Mouse (Mus musculus) G1E (cell line): ENCODE data around the gene Maml3. TPM values are rescaled to one million over a fixed set of nuclear protein-coding genes. Genes with fewer than 3 reads are reported as not detected.

ENCODE experiments used
- ATAC-seq: 2 replicates; pipeline ENCODE4 v1.8.0; 2016; ENCODE audit warnings: mild to moderate bottlenecking; ENCODE audit not compliant: insufficient number of reproducible peaks, poor library complexity, low FRiP score, severe bottlenecking; ENCODE audit errors: extremely low read depth
- DNase-seq: peaks from one replicate; pipeline ENCODE4 v3.0.0; 2012; ENCODE audit warnings: low spot score
- H3K27me3 ChIP-seq: 2 replicates; pipeline ENCODE4 v1.6.1; 2012; ENCODE audit warnings: mild to moderate bottlenecking, low read length, inconsistent platforms; ENCODE audit not compliant: insufficient read depth
- H3K36me3 ChIP-seq: replicated peaks from 2 replicates; pipeline ENCODE3; 2012; ENCODE audit warnings: mild to moderate bottlenecking, inconsistent platforms
- H3K4me1 ChIP-seq: 2 replicates; pipeline ENCODE4 v1.6.1; 2012; ENCODE audit warnings: low read depth, low read length, inconsistent platforms, mixed read lengths; ENCODE audit not compliant: insufficient read depth
- H3K4me3 ChIP-seq: 2 replicates; pipeline ENCODE4 v1.5.1; 2012; ENCODE audit warnings: low read depth, mild to moderate bottlenecking, inconsistent platforms, low read length, moderate library complexity, mixed read lengths
- H3K9me3 ChIP-seq: replicated peaks from 2 replicates; pipeline ENCODE4 v1.6.1; 2012; ENCODE audit warnings: inconsistent platforms
- CTCF ChIP-seq: IDR thresholded peaks from 2 replicates; pipeline ENCODE4 v1.5.1; 2012; ENCODE audit warnings: low read depth, low read length, inconsistent platforms, mixed read lengths
- GATA1 ChIP-seq: IDR thresholded peaks from 2 replicates; pipeline ENCODE4 v1.6.1; 2012; ENCODE audit warnings: borderline replicate concordance, low read length, inconsistent platforms, mixed read lengths
- GATA2 ChIP-seq: IDR thresholded peaks from 2 replicates; pipeline ENCODE4 v1.6.1; 2012; ENCODE audit warnings: low read depth, low read length, inconsistent platforms, borderline replicate concordance
- POLR2AphosphoS5 ChIP-seq: IDR thresholded peaks from 2 replicates; pipeline ENCODE4 v1.6.1; 2012; ENCODE audit warnings: low read depth, low read length, inconsistent platforms; ENCODE audit not compliant: insufficient replicate concordance
- TAL1 ChIP-seq: conservative IDR thresholded peaks from 2 replicates; pipeline ENCODE4 v1.6.1; 2012; ENCODE audit warnings: low read depth, low read length, inconsistent platforms, mixed read lengths
- polyA plus RNA-seq: library from polyadenylated mRNA; stranded (reverse); fragments of >175 nt; gene quantifications from 2 replicates; pipeline ENCODE4 v1.2.3, GENCODE M21; 2012
- total RNA-seq, 2 experiments: library from RNA; stranded (forward) in 1 of 2; stranded (reverse) in 1 of 2; fragments of 200-1000 nt in 1 of 2; fragments of >200 nt in 1 of 2; fragmentation: Nextera tagmentation in 1 of 2; gene quantifications; 2 replicates each; pipeline ENCODE4 v1.2.3; 2014 to 2017

Gene Maml3
- total and polyA plus RNA-seq, 3 experiments = 0.01 to 0.49 TPM; not detected in 1

DNA sequence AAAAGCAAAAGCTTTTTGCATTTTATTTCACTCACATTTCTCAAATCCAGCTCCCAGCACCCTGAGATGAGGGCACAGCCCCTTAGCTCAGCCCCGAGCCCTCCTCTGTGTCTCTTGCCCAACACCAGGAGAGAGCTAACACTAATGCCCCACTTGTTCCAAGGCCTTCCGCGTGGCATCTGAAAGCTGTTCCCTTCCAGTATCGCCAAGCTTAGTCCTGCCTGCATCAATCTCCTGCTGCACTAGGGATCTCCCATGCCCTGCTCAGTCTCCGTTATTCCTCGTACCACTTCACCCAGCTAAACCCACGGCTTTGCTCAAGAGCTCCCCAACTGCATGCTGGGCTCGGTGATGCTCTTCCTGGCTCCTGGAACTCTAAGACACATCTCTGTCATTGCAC, 57.3 kb downstream of the Maml3 start:
- Histone ChIP-seq H3K9me3 (no peaks in the 10 kb centered on the region; the same call in 1 of the 2 replicates), H3K36me3 (no peaks in the 10 kb centered on the region), H3K27me3 (0 out of 2 replicates have a peak, but pooled peaks cover 2% of the 10 kb centered on the region), H3K4me3 (no peak overlapping the region), H3K4me1 (no peaks in the 10 kb centered on the region)
- DNase-seq (no peak), ATAC-seq (no peak)
- no peak for TF ChIP-seq TAL1
- TF ChIP-seq GATA1 = no peak
- no peak for TF ChIP-seq POLR2AphosphoS5
- no peak for TF ChIP-seq GATA2
- no peak for TF ChIP-seq CTCF

DNA sequence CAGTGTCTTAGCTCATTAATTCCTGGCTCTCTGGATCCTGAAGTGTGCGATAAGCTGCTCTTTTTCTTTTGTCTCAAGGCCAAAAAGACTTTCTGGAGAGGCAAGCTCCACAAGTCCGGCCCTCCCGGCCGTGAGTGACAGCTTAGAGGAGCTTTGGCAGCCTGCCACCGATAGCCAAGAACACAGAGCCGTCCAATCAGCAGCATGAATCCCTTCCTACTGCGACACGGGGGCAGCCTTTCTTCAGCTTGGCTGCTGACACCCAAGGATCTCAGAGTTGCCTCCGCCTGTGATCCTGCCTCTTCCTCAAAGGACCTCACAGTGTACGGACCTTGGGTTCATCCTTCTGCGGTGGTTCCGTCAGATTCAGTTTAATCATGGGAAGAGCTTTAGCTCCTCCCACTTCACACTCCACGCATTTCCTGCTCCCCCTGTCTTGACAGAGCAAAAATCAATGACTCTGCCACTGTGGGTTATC, 57.9 kb downstream of the Maml3 start:
- H3K4me1 ChIP-seq = no peaks in the 10 kb centered on the region
- H3K9me3 ChIP-seq = no peaks in the 10 kb centered on the region; the same call in 1 of the 2 replicates
- no peaks in the 10 kb centered on the region for H3K36me3 ChIP-seq
- no peak for TF ChIP-seq POLR2AphosphoS5
- no peak for TF ChIP-seq GATA2
- no peak for TF ChIP-seq GATA1
- no peak for TF ChIP-seq TAL1
- no peak for TF ChIP-seq CTCF
- DNase-seq = no peak
- no peak overlapping the region for H3K4me3 ChIP-seq
- 0 out of 2 replicates have a peak, but pooled peaks cover 2% of the 10 kb centered on the region for H3K27me3 ChIP-seq
- no peak for ATAC-seq

DNA sequence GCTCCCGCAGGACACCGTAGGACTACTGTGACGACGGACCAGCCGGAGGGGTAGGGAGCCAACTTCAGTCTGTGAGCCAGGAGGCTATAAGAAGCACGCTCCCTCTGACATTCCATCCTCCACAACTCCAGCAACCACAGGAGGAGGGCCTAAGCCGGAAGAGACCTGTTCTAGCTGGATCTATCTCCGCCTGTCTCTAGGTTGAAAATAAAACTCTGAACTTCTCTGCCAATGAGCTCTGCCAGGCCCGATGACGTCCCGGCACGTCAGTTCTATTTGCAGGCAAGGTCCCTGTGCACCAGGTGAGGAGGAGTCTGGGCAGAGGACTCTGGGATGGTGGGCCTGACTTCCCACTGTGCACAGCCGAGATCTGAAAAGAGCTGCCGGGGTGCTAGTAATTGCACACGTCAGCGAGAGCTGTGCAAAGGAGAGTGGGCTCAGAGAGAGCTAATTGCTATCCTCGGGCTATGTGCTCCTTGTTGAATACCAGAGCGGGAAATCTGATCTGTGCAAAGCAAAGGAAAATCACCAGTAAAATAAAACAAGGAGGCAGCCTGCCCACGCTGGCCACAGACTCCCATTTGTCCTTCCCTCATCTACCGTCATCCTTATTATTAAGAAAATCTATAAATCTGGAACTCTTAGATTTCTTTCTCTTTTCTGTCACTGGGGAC, 58.7 kb downstream of the Maml3 start:
- no peak for DNase-seq
- no peak overlapping the region for H3K4me3 ChIP-seq

DNA sequence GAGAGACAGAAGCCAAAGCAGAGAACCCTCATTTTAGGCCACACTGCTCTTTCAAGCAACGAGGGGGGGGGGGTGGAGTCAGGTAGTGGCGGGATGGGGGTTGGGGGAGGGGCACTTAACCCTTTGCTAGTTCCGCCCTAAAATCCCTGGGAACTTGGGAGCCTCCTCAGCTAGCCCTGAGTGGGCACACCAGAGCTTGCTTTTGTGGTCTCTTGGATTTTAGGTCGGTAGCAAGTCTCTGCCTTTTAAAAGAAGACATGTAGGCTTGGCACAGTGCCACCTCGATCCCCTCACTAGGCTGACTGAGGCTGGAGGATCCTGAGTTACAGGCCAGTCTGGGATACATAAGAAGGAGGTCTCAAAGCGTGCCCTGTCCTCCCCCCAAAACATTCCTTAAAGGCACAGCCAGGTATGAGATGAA, 59.6 kb downstream of the Maml3 start:
- no peak for TF ChIP-seq GATA1
- TF ChIP-seq CTCF = no peak
- no peak for TF ChIP-seq TAL1
- no peak for TF ChIP-seq GATA2
- TF ChIP-seq POLR2AphosphoS5 = no peak
- ATAC-seq = no peak
- H3K36me3 ChIP-seq = no peaks in the 10 kb centered on the region
- H3K4me3 ChIP-seq = no peak overlapping the region
- no peaks in the 10 kb centered on the region; the same call in 1 of the 2 replicates for H3K9me3 ChIP-seq
- H3K27me3 ChIP-seq = 0 out of 2 replicates have a peak, but pooled peaks cover 2% of the 10 kb centered on the region
- H3K4me1 ChIP-seq = no peaks in the 10 kb centered on the region
- DNase-seq = no peak

More for the DNA sequence above, 58.7 kb downstream of the Maml3 start:
- TF ChIP-seq GATA2 = no peak
- TF ChIP-seq TAL1 = no peak
- TF ChIP-seq POLR2AphosphoS5 = no peak
- no peak for TF ChIP-seq GATA1
- no peak for TF ChIP-seq CTCF
- no peak for ATAC-seq
- 0 out of 2 replicates have a peak, but pooled peaks cover 2% of the 10 kb centered on the region for H3K27me3 ChIP-seq
- H3K9me3 ChIP-seq = no peaks in the 10 kb centered on the region; the same call in 1 of the 2 replicates
- H3K36me3 ChIP-seq = no peaks in the 10 kb centered on the region
- no peaks in the 10 kb centered on the region for H3K4me1 ChIP-seq

DNA sequence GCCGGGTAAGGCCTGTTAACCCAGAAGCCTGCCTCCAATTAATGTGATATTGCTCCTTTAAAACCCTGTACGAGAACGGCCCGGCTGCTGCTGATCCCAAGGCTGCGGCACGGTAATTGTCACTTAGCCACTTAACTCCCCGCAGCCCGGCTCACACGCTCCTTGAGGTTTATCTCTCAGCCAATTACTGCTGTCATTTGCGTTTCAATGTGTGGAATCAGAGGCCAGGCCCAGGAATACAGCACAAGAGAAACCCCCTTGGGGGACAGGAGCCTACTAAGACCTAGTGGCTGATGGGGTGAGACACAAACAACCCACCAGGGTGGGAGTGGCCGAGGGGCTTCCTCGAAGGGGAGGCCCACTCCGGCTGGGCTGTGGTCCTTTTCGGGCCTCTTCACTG, 60.2 kb downstream of the Maml3 start:
- H3K9me3 ChIP-seq = no peaks in the 10 kb centered on the region; the same call in 1 of the 2 replicates
- no peak for ATAC-seq
- H3K36me3 ChIP-seq = no peaks in the 10 kb centered on the region
- H3K4me1 ChIP-seq = no peaks in the 10 kb centered on the region
- DNase-seq = no peak
- TF ChIP-seq TAL1 = no peak
- TF ChIP-seq CTCF = no peak
- no peak for TF ChIP-seq GATA1
- TF ChIP-seq POLR2AphosphoS5 = no peak
- TF ChIP-seq GATA2 = no peak
- H3K27me3 ChIP-seq = 0 out of 2 replicates have a peak, but pooled peaks cover 2% of the 10 kb centered on the region
- no peak overlapping the region for H3K4me3 ChIP-seq

GRCm38 (mm10) chr3:52043847-52044246, 61.0 kb downstream of the Maml3 start:
- no peak overlapping the region for H3K4me3 ChIP-seq
- H3K27me3 ChIP-seq = 0 out of 2 replicates have a peak, but pooled peaks cover 2% of the 10 kb centered on the region
- no peak for DNase-seq
- no peaks in the 10 kb centered on the region for H3K36me3 ChIP-seq
- H3K9me3 ChIP-seq = no peaks in the 10 kb centered on the region; the same call in 1 of the 2 replicates
- ATAC-seq = no peak
- no peak for TF ChIP-seq CTCF
- no peak for TF ChIP-seq POLR2AphosphoS5
- no peak for TF ChIP-seq GATA2
- TF ChIP-seq GATA1 = no peak
- TF ChIP-seq TAL1 = no peak
- H3K4me1 ChIP-seq = no peaks in the 10 kb centered on the region
